Mouse (Mus musculus) c-Kit-negative CD71-positive TER-119-positive erythroid progenitor cells, embryonic 14.5 days (primary cell): ENCODE results near the gene Mocs3.

Source experiments
- DNase-seq: peaks from one replicate; pipeline ENCODE4 v3.0.0-alpha.2; 2013; ENCODE audit warnings: low read depth, low spot score

Mocs3 gene

DNA sequence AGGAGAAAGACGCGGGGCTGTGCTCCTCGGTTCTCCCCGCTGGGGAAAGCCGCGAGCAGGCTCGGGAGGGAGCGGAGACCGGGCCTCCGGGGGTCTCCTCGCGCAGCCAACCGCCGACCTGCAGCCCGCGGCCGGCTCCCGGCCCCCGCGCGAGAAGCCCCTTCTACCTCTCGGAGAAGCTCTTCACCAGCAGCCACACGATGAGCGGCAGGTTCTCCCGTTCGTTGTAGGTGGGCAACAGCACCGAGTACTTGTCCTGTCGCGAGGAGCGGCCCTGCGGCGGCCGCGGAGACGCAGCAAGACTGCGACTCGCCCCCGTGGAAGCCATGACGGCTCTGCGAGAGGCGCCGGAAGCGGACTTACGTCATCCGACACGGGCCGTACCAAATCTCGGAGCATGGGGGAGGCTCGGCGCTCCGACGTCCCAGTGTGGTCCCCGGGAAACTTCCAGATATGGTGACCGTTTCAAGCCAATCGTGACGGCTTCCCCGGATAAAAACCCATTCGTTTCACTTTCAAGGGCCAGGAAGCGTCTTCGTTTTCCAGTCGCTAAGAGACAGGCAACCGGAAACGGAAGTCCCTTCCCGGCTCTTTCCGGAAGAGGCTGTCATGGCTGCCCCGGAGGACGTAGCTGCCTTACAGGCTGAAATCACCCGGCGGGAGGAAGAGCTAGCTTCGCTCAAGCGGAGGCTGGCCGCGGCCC, at the start of gene Mocs3, which contains the start of the genes Gm20716 and Dpm1:
Mocs3 (plus strand) TSS at position 597 of the 703 bp plus-strand sequence.
Gm20716 (minus strand) TSS at position 339 of the 703 bp plus-strand sequence.
Dpm1 (minus strand) TSS at position 566 of the 703 bp plus-strand sequence.
- DNase-seq: peak; percentile 78

DNA sequence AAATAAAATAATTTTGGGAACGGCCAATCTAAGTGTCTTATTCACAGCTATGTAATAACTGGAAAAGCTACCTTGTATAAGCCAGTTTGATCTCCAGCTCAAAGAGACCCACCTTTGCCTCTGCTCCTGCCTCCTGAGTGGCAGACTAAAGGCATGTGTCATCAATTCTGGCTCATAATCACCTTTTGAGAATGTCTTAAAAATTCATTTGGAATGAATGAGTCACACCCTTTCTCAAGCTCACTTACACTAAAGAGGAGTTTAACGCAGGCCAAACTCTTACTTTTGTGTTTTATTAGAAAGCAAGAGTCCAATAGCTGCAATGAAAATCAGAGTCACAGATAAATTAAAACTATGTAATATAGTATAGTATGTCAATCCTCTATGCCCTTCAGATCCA, 38.6 kb upstream of the Mocs3 start:
- no peak for DNase-seq

- no peak for DNase-seq
Observed at GRCm38 (mm10) chr2:168193685-168194084, 36.7 kb upstream of the Mocs3 start.

DNA sequence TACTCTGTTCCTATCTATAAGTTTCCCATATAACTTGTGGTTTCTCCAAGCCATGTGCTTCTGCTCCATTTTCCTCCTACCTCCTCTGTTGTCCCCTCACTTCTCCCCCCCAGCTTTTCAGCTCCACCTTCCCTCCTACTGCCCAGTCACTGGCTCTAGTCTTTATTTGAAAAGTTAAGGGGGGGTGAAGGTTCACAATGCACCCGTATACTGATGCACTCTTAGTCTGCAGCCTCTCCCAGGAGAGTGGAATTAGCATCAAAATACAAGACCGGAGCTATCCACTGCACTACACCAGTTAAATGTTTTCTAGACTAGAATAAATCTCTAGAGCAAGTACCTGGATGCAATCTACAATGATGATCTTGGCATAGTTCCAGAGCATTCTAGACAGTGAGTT, 34.7 kb upstream of the Mocs3 start:
- DNase-seq: no peak

GRCm38 (mm10) chr2:168198421-168198820, 32.0 kb upstream of the Mocs3 start:
- DNase-seq: no peak

DNA sequence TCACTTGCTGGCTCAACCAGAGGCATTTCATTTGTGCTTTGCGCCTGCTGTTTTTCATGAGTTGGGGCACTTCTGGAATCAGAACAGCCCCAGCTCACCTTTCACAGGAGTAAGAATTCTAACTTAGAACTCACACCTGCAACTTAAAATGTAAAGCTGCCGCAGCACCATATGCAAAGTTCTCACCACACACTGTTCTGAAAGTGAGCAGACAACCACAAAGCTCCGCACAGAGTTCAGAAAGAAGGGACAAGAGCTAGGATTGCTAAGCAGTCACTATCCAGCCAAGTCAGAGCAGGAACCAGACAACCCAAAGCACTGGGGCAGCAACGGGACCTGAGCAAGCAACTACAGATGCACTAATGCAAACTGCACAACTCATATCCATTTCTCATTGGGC, 30.9 kb upstream of the Mocs3 start:
- no peak for DNase-seq

DNA sequence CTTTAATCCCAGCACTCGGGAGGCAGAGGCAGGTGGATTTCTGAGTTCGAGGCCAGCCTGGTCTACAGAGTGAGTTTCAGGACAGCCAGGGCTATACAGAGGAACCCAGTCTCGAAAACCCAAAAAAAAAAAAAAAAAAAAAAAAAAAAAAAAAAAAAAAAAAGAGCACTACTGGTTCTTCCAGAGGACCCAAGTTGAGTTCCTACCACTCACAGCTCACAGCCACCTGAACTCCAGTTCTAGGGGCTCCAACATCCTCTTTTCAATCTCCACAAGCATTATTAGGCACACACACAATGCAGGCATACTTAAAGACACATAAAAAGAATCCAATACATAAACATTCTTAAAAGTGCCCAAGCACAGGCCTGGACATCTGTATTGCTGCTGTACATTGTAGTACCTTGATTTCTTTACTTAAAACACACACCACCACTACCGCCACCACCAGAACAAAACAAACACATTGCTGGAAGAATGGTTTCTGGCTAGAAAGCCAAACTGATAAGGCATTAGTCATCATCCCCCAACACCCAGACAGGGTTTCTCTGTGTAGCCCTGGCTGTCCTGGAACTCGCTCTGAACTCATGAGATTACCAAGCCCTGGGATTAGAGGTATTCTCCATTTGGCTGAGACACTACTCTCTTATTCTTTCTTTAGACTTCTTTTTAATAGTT, 30.3 kb upstream of the Mocs3 start:
- DNase-seq: no peak

DNA sequence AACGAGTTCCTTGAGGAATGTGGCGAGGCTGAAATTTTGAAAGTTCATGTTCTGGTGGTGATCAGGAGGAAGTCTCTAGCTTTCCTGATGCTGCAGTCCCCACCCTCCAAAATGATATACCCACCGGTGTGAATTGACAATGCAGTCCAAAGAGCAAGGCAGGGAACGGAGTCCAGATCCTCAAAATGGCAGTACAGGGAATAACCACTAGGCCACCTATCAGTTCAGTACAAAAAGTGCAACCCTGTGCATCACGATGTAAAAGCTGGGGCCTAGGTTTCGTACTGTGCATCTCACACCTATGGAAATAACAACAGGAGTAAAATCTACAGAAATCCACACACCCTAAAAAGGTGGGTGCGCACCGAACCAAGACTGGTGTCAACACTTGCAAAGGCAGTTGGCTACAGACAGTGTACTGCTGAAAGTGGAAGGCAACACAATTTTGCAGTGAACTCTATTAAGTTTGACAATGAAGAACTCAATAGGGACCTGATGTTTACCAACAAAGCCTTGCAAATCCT, 25.9 kb upstream of the Mocs3 start:
- no peak for DNase-seq

DNA sequence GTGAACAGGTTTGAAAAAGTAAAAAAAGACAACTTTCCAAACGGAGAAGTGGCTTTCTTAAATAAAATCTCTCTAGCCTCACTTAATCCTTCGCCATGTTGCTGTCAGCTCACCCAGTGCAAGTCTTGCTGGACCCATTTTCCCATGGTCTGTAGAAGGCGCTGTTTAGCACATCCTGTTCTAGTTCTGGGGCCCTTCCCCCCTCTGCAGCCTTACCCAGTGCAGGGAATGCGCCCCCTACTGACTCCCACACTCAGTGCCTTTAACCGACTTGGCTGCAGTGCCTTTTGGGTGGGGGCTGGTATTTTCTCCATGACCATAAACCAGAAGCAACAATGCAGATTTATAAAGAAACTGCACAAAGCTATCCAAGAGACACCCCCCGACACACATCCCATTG, 25.2 kb upstream of the Mocs3 start:
- peak; percentile 73 for DNase-seq

DNA sequence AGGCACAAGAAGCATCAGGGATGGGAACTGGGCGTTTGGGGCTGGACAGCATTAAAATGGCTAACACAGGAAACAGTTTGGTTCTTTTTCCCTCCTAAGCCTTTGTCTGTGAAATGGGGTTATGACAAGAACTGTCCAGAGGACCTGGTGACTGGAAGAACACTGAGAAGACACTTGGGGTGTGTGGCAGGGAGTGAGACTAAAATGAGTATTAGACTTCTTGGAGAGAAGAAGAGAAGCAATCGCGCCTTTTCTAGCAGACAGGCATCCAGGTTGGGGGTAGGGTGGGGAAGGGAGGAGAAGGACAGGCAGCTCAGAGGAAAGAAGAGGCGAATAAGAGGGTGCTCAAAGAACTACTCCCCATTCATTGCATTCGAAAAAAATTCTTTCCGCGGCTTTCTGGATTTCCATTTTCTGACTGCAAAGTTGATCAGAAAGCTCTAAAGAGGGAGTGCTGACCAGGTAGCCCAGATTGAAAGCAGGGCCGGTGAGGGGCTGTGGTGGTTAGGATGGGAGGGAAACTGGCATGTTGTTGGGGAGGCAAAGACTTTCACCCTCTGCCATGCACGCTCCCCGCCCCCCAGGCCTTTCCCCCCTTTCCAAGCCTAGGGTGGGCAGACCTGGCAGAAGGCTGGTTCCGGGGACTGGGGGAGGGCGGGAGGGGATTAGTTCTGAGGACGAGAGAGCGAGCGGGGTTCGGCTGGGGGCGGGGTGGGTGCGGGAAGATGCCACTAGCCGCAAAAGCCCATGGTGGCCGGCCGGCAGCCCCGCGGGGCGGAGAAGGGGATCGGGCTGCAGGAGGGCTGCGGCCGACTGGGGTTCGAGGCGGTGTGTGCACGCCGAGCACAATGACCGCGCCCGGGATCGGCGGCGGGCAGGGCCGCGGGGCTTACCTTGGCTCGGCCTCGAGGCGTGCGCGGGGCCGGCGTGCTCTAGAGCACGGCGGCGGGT, 24.5 kb upstream of the Mocs3 start:
- DNase-seq: peak; percentile 20

DNA sequence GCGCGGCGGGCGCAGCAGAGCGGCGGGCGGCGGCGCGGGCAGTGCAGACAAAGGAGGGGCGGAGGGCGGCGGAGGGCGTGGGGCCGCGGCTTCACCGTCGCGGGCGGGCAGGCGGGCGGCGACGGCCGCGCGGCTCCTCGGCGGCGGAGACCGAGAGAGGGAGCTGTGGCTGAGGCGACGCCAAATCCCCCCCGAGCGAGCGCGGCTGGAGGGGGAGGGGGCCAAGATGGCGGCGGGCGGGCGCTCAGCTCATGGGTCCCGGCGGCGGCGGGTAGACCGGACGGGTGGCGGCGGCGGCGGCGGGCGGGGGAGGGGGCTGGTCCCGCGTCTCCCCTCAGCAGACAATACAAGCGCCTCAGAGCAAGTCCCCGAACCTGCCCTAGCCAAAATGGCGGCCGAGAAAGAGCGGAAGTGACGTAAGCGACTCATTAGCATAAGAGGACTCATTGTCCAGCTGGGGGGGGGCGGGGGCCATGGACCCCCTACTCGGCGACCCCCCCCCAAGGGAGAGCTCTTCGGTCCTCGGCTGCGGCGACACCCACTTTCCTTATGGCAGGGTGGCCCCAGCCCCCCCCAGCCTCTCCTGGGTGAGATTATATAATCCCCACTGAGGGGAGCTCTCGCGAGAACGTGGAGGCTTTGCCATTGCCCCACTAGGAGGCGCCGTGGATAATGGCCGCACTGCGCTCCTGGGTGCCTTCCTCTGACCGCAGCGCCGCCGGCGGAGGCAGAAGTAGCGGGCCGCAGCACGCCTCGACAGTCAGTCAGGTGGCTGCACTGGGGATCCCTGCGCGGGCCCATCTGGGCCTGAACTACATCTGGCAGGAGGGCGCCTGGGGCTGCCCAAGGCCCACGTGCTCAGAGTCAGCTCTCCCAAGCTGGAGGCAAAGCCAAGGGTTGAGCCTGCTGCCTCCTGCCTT, 23.4 kb upstream of the Mocs3 start, which contains the start of gene Adnp:
Adnp (minus strand) TSS at position 388 of the 920 bp plus-strand sequence.
- peak; percentile 91 for DNase-seq

GRCm38 (mm10) chr2:168207883-168208282, 22.5 kb upstream of the Mocs3 start:
- DNase-seq: no peak

- DNase-seq: no peak
Observed at GRCm38 (mm10) chr2:168213788-168214397, 16.5 kb upstream of the Mocs3 start.

GRCm38 (mm10) chr2:168223326-168223725, 7.1 kb upstream of the Mocs3 start:
- no peak for DNase-seq

DNA sequence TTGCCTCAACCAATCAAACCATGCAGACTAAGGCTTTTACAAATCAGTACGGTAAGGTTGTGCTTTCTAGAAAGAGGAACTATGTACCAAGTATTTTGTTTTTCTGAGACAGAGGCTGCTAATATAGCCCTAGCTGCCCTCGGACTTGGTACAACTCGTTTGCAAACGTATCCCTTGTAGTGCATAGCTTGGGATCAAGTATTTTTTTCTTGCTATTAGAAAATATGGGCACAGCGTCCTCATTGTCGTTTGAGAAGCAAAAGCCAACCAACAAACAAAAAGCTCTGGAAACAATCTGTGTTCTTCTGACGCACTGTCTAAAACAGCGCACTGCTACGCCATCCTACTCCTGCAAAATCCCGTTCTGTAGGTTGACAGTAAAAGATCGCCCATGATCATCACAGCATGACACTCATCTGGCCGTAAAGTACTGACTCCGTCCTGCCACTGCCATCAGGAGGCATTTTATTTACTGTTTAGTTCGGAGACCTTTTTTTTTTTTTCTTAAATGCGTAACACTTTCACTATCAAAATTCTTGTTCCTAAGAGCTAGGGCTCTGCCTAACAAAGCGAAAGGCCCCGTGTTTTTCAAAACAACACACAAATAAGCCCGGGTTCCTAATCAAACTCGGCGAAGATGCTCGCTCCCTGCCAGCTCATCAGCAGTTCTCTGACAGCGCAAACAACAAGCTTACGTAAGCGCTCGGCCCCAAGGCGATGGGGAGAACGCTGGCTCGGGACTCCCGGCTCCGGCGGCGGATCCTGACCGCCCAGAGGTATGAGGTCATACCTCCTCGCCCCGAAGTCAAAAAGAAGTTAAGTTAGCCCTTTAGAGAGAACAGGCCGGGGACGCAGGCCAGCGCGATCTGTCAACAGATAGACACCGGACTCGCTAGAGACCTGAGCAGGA, 1.1 kb upstream of the Mocs3 start:
- DNase-seq: peak; percentile 30

GRCm38 (mm10) chr2:168230773-168231470, 500 bp downstream of the Mocs3 start:
- no peak for DNase-seq

DNA sequence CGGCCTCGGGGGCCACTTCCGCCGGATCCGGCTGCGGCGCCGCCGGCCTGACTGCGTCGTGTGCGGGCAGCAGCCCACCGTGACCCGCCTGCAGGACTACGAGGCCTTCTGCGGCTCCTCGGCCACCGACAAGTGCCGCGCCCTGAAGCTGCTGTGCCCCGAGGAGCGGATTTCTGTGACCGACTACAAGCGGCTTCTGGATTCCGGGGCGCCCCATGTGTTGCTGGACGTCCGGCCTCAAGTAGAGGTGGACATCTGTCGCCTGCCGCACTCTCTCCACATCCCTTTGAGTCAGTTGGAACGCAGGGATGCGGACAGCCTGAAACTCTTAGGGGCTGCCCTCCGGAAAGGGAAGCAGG, 1.0 kb downstream of the Mocs3 start:
- DNase-seq: no peak

DNA sequence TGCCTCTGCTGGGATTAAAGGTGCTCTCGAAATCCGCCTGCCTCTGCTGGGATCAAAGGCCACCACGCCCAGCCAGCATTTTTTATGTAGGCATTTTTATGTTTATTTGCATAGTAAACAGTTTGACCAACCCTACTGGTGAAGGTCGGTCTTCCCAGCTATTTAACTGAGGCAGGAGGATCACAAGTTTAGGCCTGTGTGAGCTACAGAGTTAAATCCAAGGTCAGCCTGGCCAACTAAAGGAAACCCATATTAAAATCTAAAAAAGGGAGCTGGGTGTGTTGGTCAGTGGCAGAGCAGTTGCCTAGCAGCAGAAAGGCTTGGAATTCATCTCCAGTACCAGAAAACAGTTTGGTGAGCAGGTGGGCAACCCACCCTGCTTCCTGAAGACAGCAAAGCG, 2.9 kb downstream of the Mocs3 start:
- no peak for DNase-seq

DNA sequence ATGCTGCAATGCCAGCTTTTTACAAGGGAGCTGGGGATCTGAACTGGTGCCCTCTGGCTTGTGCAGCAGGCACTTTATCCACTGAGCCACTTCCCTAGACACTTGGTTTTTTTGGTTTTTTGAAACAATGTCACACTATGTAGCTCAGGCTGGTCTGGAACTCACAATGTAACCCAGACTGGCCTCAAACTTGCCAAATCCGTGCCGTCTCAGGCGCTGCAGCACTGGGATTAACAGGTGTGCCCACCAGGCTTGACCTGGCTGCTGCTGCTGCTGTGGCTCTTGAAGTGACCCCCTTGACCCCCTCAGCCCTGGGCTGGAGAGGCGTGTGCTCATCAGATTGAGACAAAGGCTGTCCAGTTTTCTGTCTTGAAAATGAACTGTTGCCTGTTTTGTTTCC, 7.9 kb downstream of the Mocs3 start:
- DNase-seq: no peak
